Mouse (Mus musculus) ES-E14 (cell line): ENCODE measurements at regions not wholly inside any gene's neighbourhood (a gene's known extent, or its start where the extent isn't known, plus 50 kb on each side); places are given as distances from the start of the nearest gene placed in this dataset.

ENCODE experiments used
- DNase-seq: peaks from one replicate; pipeline ENCODE4 v3.0.0-alpha.2; 2013; ENCODE audit warnings: low read depth, low spot score
- H3K27ac ChIP-seq: 2 replicates; pipeline ENCODE4 v1.5.1; 2012; ENCODE audit warnings: low read depth, mild to moderate bottlenecking, low read length, moderate library complexity, mixed read lengths; ENCODE audit not compliant: poor library complexity, insufficient read depth, severe bottlenecking
- H3K36me3 ChIP-seq: 2 replicates; pipeline ENCODE4 v1.6.1; 2012; ENCODE audit warnings: mild to moderate bottlenecking, low read length, moderate library complexity, mixed read lengths; ENCODE audit not compliant: control insufficient read depth, poor library complexity, insufficient read depth, severe bottlenecking
- H3K4me1 ChIP-seq, 2 experiments: fragments of 150-350 bp in 1 of 2; sonication (generic) in 1 of 2; 2 replicates each; pipeline ENCODE4 v1.6.1; 2012; ENCODE audit warnings: low read length in 2 of 2, mild to moderate bottlenecking in 1 of 2, mixed read lengths in 1 of 2; ENCODE audit not compliant: control insufficient read depth in 2 of 2, insufficient read depth in 2 of 2, poor library complexity in 1 of 2
- H3K4me3 ChIP-seq, 2 experiments: fragments of 150-350 bp in 1 of 2; sonication (generic) in 1 of 2; 2 replicates each; pipeline ENCODE4 v1.5.1; 2012; ENCODE audit warnings: low read length in 2 of 2, low read depth in 1 of 2, mild to moderate bottlenecking in 1 of 2, mixed read lengths in 1 of 2; ENCODE audit not compliant: insufficient read depth in 1 of 2, poor library complexity in 1 of 2, severe bottlenecking in 1 of 2
- H3K9ac ChIP-seq: 2 replicates; pipeline ENCODE4 v1.6.1; 2012; ENCODE audit warnings: low read depth, mild to moderate bottlenecking, low read length, mixed read lengths; ENCODE audit not compliant: poor library complexity, insufficient read depth, severe bottlenecking
- H3K9me3 ChIP-seq: fragments of 150-350 bp; sonication (generic); 2 replicates; pipeline ENCODE4 v1.6.1; 2012; ENCODE audit warnings: low read depth, mild to moderate bottlenecking, low read length; ENCODE audit not compliant: control insufficient read depth, insufficient read depth
- CHD2 ChIP-seq: IDR thresholded peaks from 2 replicates; pipeline ENCODE4 v1.6.1; 2014; ENCODE audit warnings: mild to moderate bottlenecking, low read depth, low read length, inconsistent platforms
- HCFC1 ChIP-seq: IDR thresholded peaks from 2 replicates; pipeline ENCODE4 v1.6.1; 2012; ENCODE audit warnings: low read length, inconsistent platforms, borderline replicate concordance; ENCODE audit not compliant: insufficient read depth
- MAFK ChIP-seq: IDR thresholded peaks from 2 replicates; pipeline ENCODE4 v1.6.1; 2014; ENCODE audit warnings: mild to moderate bottlenecking, low read depth, low read length, inconsistent platforms; ENCODE audit not compliant: insufficient read depth
- ZC3H11A ChIP-seq: IDR thresholded peaks from 2 replicates; pipeline ENCODE4 v1.6.1; 2012; ENCODE audit warnings: low read depth, mild to moderate bottlenecking, inconsistent platforms, low read length, borderline replicate concordance
- ZNF384 ChIP-seq: IDR thresholded peaks from 2 replicates; pipeline ENCODE4 v1.6.1; 2012; ENCODE audit warnings: low read depth, low read length, inconsistent platforms
- in situ Hi-C, 2 experiments: fragments of 600-800 bp; cut with MboI; formaldehyde crosslinking; loops; one replicate each; pipeline ENCODE4 v1.15.1; 2025; ENCODE audit warnings: low sequenced_read_pairs in 2 of 2, inconsistent platforms in 1 of 2; ENCODE audit not compliant: unreplicated experiment in 2 of 2

DNA sequence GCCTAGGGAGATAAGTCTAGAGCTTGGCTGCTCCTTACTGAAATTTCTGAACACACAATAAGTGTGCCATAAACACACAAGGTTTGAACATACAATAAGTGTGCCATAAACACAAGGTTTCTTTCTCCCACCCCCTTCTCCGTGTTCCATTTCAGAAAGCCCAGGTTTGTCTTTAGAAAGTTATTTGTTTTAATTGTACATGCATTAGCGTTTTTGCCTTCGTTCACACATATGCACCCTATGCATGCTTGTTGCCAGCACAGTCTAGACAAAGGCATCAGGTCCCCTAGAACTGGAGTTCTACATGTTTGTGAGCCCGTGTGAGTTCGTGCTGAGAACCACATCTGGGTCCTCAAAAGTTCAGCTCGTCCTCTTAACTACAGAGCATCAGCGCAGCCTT lies 64.0 kb upstream of the Gpc5 start:
- no peaks in the 10 kb centered on the region for H3K9me3 ChIP-seq
- TF ChIP-seq ZC3H11A (no peak), HCFC1 (no peak), ZNF384 (no peak), MAFK (no peak), CHD2 (no peak)
- H3K9ac ChIP-seq: no peak overlapping the region
- no peaks in the 10 kb centered on the region for H3K36me3 ChIP-seq
- no peak overlapping the region for H3K4me3 ChIP-seq
- no peak overlapping the region for H3K27ac ChIP-seq
- no peaks in the 10 kb centered on the region for H3K4me1 ChIP-seq
- no peak for DNase-seq
- in situ Hi-C loops: no loop called here

GRCm38 (mm10) chr14:115031734-115032133 lies 60.3 kb upstream of the Gpc5 start:
- TF ChIP-seq CHD2 (no peak), ZC3H11A (no peak), ZNF384 (no peak), HCFC1 (no peak), MAFK (no peak)
- DNase-seq: no peak
- no peaks in the 10 kb centered on the region for H3K36me3 ChIP-seq
- H3K9ac ChIP-seq: no peak overlapping the region
- no peak overlapping the region for H3K4me3 ChIP-seq
- H3K9me3 ChIP-seq: no peaks in the 10 kb centered on the region
- no peaks in the 10 kb centered on the region for H3K4me1 ChIP-seq
- no peak overlapping the region for H3K27ac ChIP-seq
- in situ Hi-C loops: no loop called here

DNA sequence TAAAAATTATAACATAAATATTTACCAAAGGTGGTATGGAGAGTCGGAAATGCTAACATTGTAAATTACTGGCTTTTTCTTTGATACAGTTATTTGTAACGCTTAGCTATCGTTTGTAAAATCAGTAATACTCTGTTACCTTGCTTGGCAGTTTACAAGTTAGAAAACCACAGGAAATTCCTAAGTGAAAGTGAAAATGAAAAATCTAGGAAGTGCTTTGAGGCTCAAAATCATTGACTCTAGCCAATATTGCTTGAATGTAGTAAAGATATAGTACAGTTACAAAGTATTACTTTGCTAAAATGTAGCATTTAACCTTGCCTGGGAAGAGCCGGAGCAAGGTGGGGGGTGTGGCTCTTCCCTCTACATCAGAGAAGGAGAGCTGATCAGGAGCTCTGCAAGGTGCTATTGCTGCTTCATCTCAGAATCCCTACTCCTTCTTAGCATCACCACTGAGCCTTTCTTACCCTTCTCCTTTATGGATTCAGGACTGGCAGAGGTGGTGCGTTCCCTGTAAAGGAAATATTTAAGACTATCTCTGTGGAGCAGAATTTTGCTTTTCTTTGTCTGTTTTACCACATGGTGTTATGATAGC lies 58.5 kb upstream of the Gpc5 start:
- DNase-seq: no peak
- no peak for TF ChIP-seq HCFC1
- TF ChIP-seq ZNF384: no peak
- no peak overlapping the region for H3K4me3 ChIP-seq
- H3K36me3 ChIP-seq: no peaks in the 10 kb centered on the region
- in situ Hi-C loops: no loop called here
- no peaks in the 10 kb centered on the region for H3K9me3 ChIP-seq
- no peak overlapping the region for H3K9ac ChIP-seq
- H3K27ac ChIP-seq: no peak overlapping the region
- no peaks in the 10 kb centered on the region for H3K4me1 ChIP-seq

- TF ChIP-seq ZC3H11A (no peak), HCFC1 (no peak), CHD2 (no peak), ZNF384 (no peak), MAFK (no peak)
- in situ Hi-C loops: no loop called here
- Histone ChIP-seq H3K36me3 (no peaks in the 10 kb centered on the region), H3K9me3 (no peaks in the 10 kb centered on the region), H3K4me1 (no peaks in the 10 kb centered on the region), H3K4me3 (no peak overlapping the region), H3K9ac (no peak overlapping the region), H3K27ac (no peak overlapping the region)
- no peak for DNase-seq
Measured at GRCm38 (mm10) chr14:115034718-115035437, 57.1 kb upstream of the Gpc5 start.
